Mouse (Mus musculus): ENCODE measurements around the gene Gm29776. TPM values are rescaled to one million over a fixed set of nuclear protein-coding genes. Genes with fewer than 3 reads are reported as not detected.

Gm29776 gene
- not detected in 2 replicates for polyA plus RNA-seq (2012; rRNA removed)

DNA sequence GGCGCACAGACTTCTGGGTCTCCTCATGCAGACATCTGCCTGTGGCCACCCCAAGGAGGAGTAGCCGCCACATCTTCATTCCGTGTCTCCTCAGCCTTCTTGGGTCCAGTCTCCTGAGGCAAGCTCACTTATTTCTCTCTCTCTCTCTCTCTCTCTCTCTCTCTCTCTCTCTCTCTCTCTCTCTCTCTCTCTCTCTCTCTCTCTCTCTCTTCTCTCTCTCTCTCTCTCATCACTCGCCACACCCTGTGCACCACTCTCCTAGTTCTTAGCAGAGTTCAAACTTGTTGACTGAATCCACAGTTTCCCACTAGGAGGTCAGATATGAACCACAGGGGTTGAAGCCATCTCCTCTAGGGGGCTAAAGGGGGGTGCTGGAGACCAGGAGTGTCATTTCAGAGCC, at the start of gene Gm29776:
Gm29776 (minus strand) TSS at position 101 of the 400 bp plus-strand sequence.

DNA sequence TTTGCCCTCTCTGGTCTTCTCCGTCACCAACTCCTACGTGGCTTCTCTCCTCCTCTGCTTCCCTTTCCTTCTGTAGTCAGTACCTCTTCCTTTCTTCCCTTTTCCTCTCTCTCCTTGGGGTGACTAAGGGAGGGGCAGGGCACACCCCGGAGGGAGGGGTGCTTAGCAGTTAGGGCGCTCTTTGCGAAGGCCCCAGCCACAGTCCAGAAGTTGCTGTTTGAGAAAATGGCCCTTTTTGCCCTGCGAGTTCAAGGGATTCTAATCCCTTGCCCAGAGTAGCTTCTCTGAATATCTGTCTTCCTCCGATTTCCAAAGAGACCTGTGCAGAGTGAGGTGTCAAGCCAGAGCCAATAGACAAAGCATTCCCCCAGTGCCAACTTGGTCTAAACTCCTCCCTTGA, 13.4 kb upstream of the Gm29776 start, which contains the start of gene Cebpe:
Cebpe (minus strand) TSS at position 101 of the 400 bp plus-strand sequence.

DNA sequence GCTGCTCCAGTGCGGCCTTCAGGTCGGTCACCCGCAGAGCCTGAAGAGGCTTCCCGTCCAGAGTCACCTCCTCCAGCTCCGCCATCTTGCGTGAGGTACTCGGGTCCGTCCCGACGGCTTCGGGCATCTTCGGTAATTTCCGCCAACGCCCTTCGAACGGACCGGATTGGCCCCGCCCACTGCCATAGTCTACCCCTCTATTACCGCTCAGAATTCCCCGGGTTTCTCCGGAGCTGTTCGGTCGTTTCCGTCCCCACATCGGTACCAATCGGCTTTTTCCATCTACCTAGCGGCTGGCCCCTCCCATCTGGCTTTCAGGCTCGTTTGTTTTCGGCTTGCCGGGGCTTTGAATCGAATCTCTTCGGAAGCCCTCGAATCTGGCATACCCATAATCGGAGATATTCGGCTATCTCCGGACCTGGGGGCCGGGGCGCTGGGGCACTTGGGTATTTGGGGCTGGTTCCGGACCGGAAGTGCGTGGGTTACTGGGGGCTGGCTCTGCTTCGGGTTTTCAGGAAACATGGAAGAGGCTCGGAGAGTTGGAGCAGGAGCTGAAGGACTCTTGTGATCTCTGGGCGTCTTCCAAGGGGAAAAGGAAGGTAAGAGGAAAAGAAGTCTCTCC, 12.0 kb downstream of the Gm29776 start, which contains the start of gene Acin1:
Acin1 (minus strand) TSS at position 410 of the 622 bp plus-strand sequence.

DNA sequence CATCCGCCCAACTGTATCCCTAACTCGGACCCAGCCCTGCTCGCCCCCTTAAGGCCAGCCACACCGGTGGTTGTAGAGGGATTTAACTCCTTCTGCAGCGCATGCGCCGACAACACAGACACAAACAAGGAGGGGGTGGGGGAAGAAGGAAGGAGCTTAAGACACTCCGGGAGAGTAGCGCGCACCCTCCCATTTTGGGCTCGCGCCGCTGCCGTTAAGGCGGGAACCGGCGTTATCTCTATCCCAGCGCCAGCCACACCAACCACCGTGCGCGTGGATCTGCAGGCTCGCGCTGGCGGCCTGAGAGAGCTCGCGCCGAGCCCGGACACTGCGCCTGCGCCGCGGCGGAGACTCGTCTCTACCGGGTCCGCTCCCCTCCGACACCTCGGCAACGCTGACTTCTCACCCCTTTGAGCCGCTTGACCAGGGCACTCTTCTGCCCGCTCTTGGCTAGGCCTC, 12.5 kb downstream of the Gm29776 start, which contains the start of gene 1700123O20Rik:
1700123O20Rik (plus strand) TSS at position 154 of the 459 bp plus-strand sequence.

Other genes starting within 250 kb of the Gm29776 start
- gene Lrp10, start 234.7 kb downstream of the Gm29776 start, polyA plus RNA-seq (2012; rRNA removed): 117 and 169 TPM in 2 replicates
- gene Rem2, start 222.7 kb downstream of the Gm29776 start, polyA plus RNA-seq (2012; rRNA removed): 0.30 and 0.37 TPM in 2 replicates
- 7.3 and 13.3 TPM in 2 replicates for gene Prmt5, start 181.3 kb downstream of the Gm29776 start, polyA plus RNA-seq (2012; rRNA removed)
- 3.3 and 4.1 TPM in 2 replicates for gene Haus4, start 144.2 kb downstream of the Gm29776 start, polyA plus RNA-seq (2012; rRNA removed)
- gene Ajuba, start 121.3 kb downstream of the Gm29776 start, polyA plus RNA-seq (2012; rRNA removed): 8.4 and 8.7 TPM in 2 replicates
- gene 4931414P19Rik, start 92.8 kb downstream of the Gm29776 start, polyA plus RNA-seq (2012; rRNA removed): 3.6 and 4.1 TPM in 2 replicates
- gene Psmb5, start 80.8 kb downstream of the Gm29776 start, polyA plus RNA-seq (2012; rRNA removed): 93.0 and 120 TPM in 2 replicates
- not detected in 2 replicates for gene Psmb11, start 77.4 kb downstream of the Gm29776 start, polyA plus RNA-seq (2012; rRNA removed)
- gene Gm17606, start 57.9 kb downstream of the Gm29776 start, polyA plus RNA-seq (2012; rRNA removed): not detected in 2 replicates
- 2.8 and 4.0 TPM in 2 replicates for gene Cdh24, start 57.5 kb downstream of the Gm29776 start, polyA plus RNA-seq (2012; rRNA removed)
- gene 1700123O20Rik, start 12.6 kb downstream of the Gm29776 start, polyA plus RNA-seq (2012; rRNA removed): 16.1 and 38.8 TPM in 2 replicates
- gene Acin1, start 11.9 kb downstream of the Gm29776 start, polyA plus RNA-seq (2012; rRNA removed): 30.3 and 44.2 TPM in 2 replicates
- 2.6 and 7.1 TPM in 2 replicates for gene Cebpe, start 13.3 kb upstream of the Gm29776 start, polyA plus RNA-seq (2012; rRNA removed)
- 11.9 and 13.5 TPM in 2 replicates for gene Slc7a8, start 83.1 kb upstream of the Gm29776 start, polyA plus RNA-seq (2012; rRNA removed)
- not detected in 2 replicates for gene Rnf212b, start 115.3 kb upstream of the Gm29776 start, polyA plus RNA-seq (2012; rRNA removed)
- gene Homez, start 172.1 kb upstream of the Gm29776 start, polyA plus RNA-seq (2012; rRNA removed): 1.6 and 1.7 TPM in 2 replicates
- gene Ppp1r3e, start 178.7 kb upstream of the Gm29776 start, polyA plus RNA-seq (2012; rRNA removed): 7.0 and 8.5 TPM in 2 replicates
- 21.4 and 24.2 TPM in 2 replicates for gene Bcl2l2, start 184.5 kb upstream of the Gm29776 start, polyA plus RNA-seq (2012; rRNA removed)
- 11.1 and 13.1 TPM in 2 replicates for gene Gm20521, start 184.6 kb upstream of the Gm29776 start, polyA plus RNA-seq (2012; rRNA removed)
- gene Pabpn1, start 193.7 kb upstream of the Gm29776 start, polyA plus RNA-seq (2012; rRNA removed): 19.9 and 24.8 TPM in 2 replicates
- 30.5 and 37.7 TPM in 2 replicates for gene Slc22a17, start 214.3 kb upstream of the Gm29776 start, polyA plus RNA-seq (2012; rRNA removed)
- gene Efs, start 227.3 kb upstream of the Gm29776 start, polyA plus RNA-seq (2012; rRNA removed): 13.5 and 18.0 TPM in 2 replicates
- 0.16 and 0.51 TPM in 2 replicates for gene Il25, start 233.9 kb upstream of the Gm29776 start, polyA plus RNA-seq (2012; rRNA removed)
- gene Cmtm5, start 237.4 kb upstream of the Gm29776 start, polyA plus RNA-seq (2012; rRNA removed): 1.7 and 3.0 TPM in 2 replicates